Mouse (Mus musculus) macrophage (primary cell): Measurements from ENCODE around the gene Derl2. TPM values are rescaled to one million over a fixed set of nuclear protein-coding genes. Genes with fewer than 3 reads are reported as not detected.

Source experiments
- H3K27ac ChIP-seq: fragments of 350-480 bp; formaldehyde crosslinking; 2 replicates; pipeline ENCODE4 v1.9.0; 2021
- H3K36me3 ChIP-seq: fragments of 350-480 bp; formaldehyde crosslinking; 2 replicates; pipeline ENCODE4 v1.9.0; 2021; ENCODE audit errors: inconsistent target
- H3K4me3 ChIP-seq: fragments of 350-480 bp; formaldehyde crosslinking; 2 replicates; pipeline ENCODE4 v1.9.0; 2021; ENCODE audit errors: inconsistent target
- H3K79me2 ChIP-seq: fragments of 350-480 bp; formaldehyde crosslinking; 2 replicates; pipeline ENCODE4 v1.9.0; 2021; ENCODE audit errors: inconsistent target
- WGBS: methylation state at CpG from one replicate; pipeline ENCODE4 v1.1.7; 2026; ENCODE audit warnings: inconsistent platforms; ENCODE audit not compliant: missing documents; 5-methylcytosine and 5-hydroxymethylcytosine counted together
- polyA plus RNA-seq: library from polyadenylated mRNA; stranded (reverse); fragments of 250-400 nt; gene quantifications from 3 replicates; pipeline ENCODE4 v1.2.4, GENCODE M21; 2018; ENCODE audit warnings: inconsistent platforms

Gene Derl2
- polyA plus RNA-seq, 1 experiment from 2014 or later = 66.1 TPM

- H3K4me3 ChIP-seq = no peak overlapping the region
- H3K36me3 ChIP-seq = peaks cover 37% of the 10 kb centered on the region
- WGBS = 85% methylated on average over 7 of the region's 7 CpGs
- peak overlapping the region; percentile 13; the same call in 1 of the 2 replicates for H3K27ac ChIP-seq
- H3K79me2 ChIP-seq = peaks cover 9% of the 10 kb centered on the region
These were observed 11.8 kb downstream of the Derl2 start for GRCm38 (mm10) chr11:71007831-71008230.

- peaks cover 17% of the 10 kb centered on the region for H3K79me2 ChIP-seq
- 97% methylated on average over 6 of the region's 6 CpGs for WGBS
- H3K27ac ChIP-seq = no peak overlapping the region
- H3K36me3 ChIP-seq = peaks cover 29% of the 10 kb centered on the region
- no peak overlapping the region for H3K4me3 ChIP-seq
These were observed 12.6 kb downstream of the Derl2 start for GRCm38 (mm10) chr11:71007026-71007425.

- H3K4me3 ChIP-seq = peak overlapping the region; percentile 28; the same call in 1 of the 2 replicates
- H3K27ac ChIP-seq = no peak overlapping the region
- 21% methylated on average over 2 of the region's 5 CpGs for WGBS
- peaks cover 34% of the 10 kb centered on the region for H3K79me2 ChIP-seq
- H3K36me3 ChIP-seq = peaks cover 13% of the 10 kb centered on the region
These were observed 14.6 kb downstream of the Derl2 start for GRCm38 (mm10) chr11:71005046-71005445.

- Histone ChIP-seq H3K79me2 (peaks cover 36% of the 10 kb centered on the region), H3K27ac (peak within 1 kb of the TSS; percentile 41), H3K4me3 (peak within 1 kb of the TSS; percentile 88), H3K36me3 (peaks cover 13% of the 10 kb centered on the region; the same call in 1 of the 2 replicates)
- 1% methylated on average over 35 of the region's 35 CpGs for WGBS
These were observed 15.3 kb downstream of the Derl2 start, which contains the start of gene Dhx33 for GRCm38 (mm10) chr11:71004316-71004773. TSS of gene Dhx33 (minus strand) at chr11:71004437.

- peaks cover 36% of the 10 kb centered on the region for H3K79me2 ChIP-seq
- under 1% methylated on average over 45 of the region's 49 CpGs for WGBS
These were observed 15.9 kb downstream of the Derl2 start for GRCm38 (mm10) chr11:71003611-71004315.

GRCm38 (mm10) chr11:71001167-71001566, 18.5 kb downstream of the Derl2 start:
- H3K79me2 ChIP-seq = peaks cover 36% of the 10 kb centered on the region
- WGBS = 81% methylated on average over 4 of the region's 4 CpGs
- no peak overlapping the region for H3K27ac ChIP-seq
- H3K4me3 ChIP-seq = no peak overlapping the region
- peaks cover 28% of the 10 kb centered on the region for H3K36me3 ChIP-seq

More at GRCm38 (mm10) chr11:71003611-71004315, 15.9 kb downstream of the Derl2 start:
- H3K27ac ChIP-seq = peak overlapping the region; percentile 41
- peaks cover 17% of the 10 kb centered on the region; the same call in 1 of the 2 replicates for H3K36me3 ChIP-seq
- H3K4me3 ChIP-seq = peak overlapping the region; percentile 88

- Histone ChIP-seq H3K79me2 (peaks cover 19% of the 10 kb centered on the region), H3K27ac (peak within 1 kb of the TSS; percentile 21), H3K36me3 (peaks cover 31% of the 10 kb centered on the region), H3K4me3 (peak within 1 kb of the TSS; percentile 71)
- WGBS = under 1% methylated on average over 56 of the region's 64 CpGs
These were observed 36.9 kb downstream of the Derl2 start, which contains the start of gene C1qbp for GRCm38 (mm10) chr11:70982557-70983228. TSS of gene C1qbp (minus strand) at chr11:70983026.

- peak overlapping the region; percentile 71 for H3K4me3 ChIP-seq
- H3K27ac ChIP-seq = peak overlapping the region; percentile 21
- H3K79me2 ChIP-seq = peaks cover 19% of the 10 kb centered on the region
- WGBS = 7% methylated on average over 12 of the region's 12 CpGs
- H3K36me3 ChIP-seq = peaks cover 31% of the 10 kb centered on the region
These were observed 37.6 kb downstream of the Derl2 start for GRCm38 (mm10) chr11:70982030-70982429.

GRCm38 (mm10) chr11:70980751-70981510, 38.7 kb downstream of the Derl2 start:
- Histone ChIP-seq H3K36me3 (peaks cover 31% of the 10 kb centered on the region), H3K79me2 (peaks cover 19% of the 10 kb centered on the region), H3K27ac (no peak overlapping the region), H3K4me3 (no peak overlapping the region)
- WGBS = 95% methylated on average over 14 of the region's 14 CpGs

- Histone ChIP-seq H3K27ac (no peak overlapping the region), H3K36me3 (peaks cover 31% of the 10 kb centered on the region), H3K4me3 (no peak overlapping the region), H3K79me2 (peaks cover 19% of the 10 kb centered on the region)
- 53% methylated on average over 6 of the region's 6 CpGs for WGBS
These were observed 39.4 kb downstream of the Derl2 start for GRCm38 (mm10) chr11:70980232-70980631.

GRCm38 (mm10) chr11:70977293-70977692, 42.3 kb downstream of the Derl2 start:
- Histone ChIP-seq H3K27ac (no peak overlapping the region), H3K79me2 (peaks cover 17% of the 10 kb centered on the region), H3K4me3 (no peak overlapping the region), H3K36me3 (peaks cover 59% of the 10 kb centered on the region)
- 89% methylated on average over 6 of the region's 6 CpGs for WGBS

- Histone ChIP-seq H3K36me3 (peaks cover 59% of the 10 kb centered on the region), H3K4me3 (no peak overlapping the region), H3K79me2 (peaks cover 10% of the 10 kb centered on the region), H3K27ac (no peak overlapping the region)
- WGBS = 92% methylated on average over 2 of the region's 2 CpGs
These were observed 44.4 kb downstream of the Derl2 start for GRCm38 (mm10) chr11:70975193-70975592.

- peaks cover 59% of the 10 kb centered on the region for H3K36me3 ChIP-seq
- peaks cover 18% of the 10 kb centered on the region for H3K79me2 ChIP-seq
- H3K4me3 ChIP-seq = no peak overlapping the region
- no peak overlapping the region for H3K27ac ChIP-seq
- 87% methylated on average over 4 of the region's 4 CpGs for WGBS
These were observed 45.7 kb downstream of the Derl2 start for GRCm38 (mm10) chr11:70973947-70974346.

- 92% methylated on average over 1 of the region's 1 CpGs for WGBS
- Histone ChIP-seq H3K36me3 (peaks cover 50% of the 10 kb centered on the region), H3K79me2 (peaks cover 32% of the 10 kb centered on the region), H3K4me3 (no peak overlapping the region), H3K27ac (no peak overlapping the region)
These were observed 47.1 kb downstream of the Derl2 start for GRCm38 (mm10) chr11:70972586-70972985.
